Comparison of ENCODE assay signal across 28 mouse cellular contexts in the genomic region with DNA sequence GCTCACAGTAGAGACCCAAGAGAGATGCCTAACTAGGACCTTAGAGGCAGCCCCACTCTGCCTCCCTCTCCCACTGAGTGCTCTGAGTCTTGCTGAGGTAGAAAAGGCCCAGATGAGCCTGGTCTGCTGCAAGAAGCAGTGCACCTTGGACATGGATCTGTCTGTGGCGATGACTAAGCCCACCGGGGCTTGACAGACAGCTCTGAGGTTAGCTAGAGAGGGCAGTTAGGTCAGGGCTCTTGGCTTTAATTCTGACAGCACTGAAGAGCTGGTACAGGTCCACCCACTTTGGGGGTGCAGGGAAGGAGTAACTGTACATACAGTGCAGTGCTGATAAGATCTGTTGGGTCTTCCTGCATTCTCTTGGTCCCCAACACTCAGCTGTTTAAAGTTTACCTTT.
DNase-seq lines count a peak whose midpoint lies in the region; ATAC-seq lines count a peak whose summit lies in the region.
"Had no signal": no experiment of that assay in that cellular context is flagged by ENCODE, and none has a peak within 500 bp of the region (broad histone marks: within the 10 kb centered on the region; RNA-seq: fewer than 3 reads in every experiment).

No protein-coding gene starts in this region.

- H3K4me3 ChIP-seq in liver, embryonic 12.5 days = no peak overlapping the region
- H3K4me3 ChIP-seq: embryonic facial prominence, embryonic 12.5 days; hindbrain, embryonic 13.5 days; limb, embryonic 15.5 days; megakaryocyte, embryonic 14.5 days; midbrain, embryonic 12.5 days; neural tube, embryonic 13.5 days had no signal

- H3K36me3 ChIP-seq in liver, embryonic 12.5 days = peaks cover 81% of the 10 kb centered on the region

- no peaks in the 10 kb centered on the region for H3K9me3 ChIP-seq in liver, embryonic 12.5 days (replicated peaks)
- H3K9me3 ChIP-seq: embryonic facial prominence, embryonic 12.5 days; hindbrain, embryonic 13.5 days; limb, embryonic 15.5 days; megakaryocyte, embryonic 14.5 days; midbrain, embryonic 12.5 days; neural tube, embryonic 13.5 days had no signal

- intact Hi-C loops in heart, postnatal 14 days (cut with DNase I) = no loop called here

- DNase-seq in adrenal gland, adult 2 months = peak; percentile 31
- DNase-seq in adrenal gland, adult 18-20 months (ENCODE audit: low spot score in 2 of 2) = no peak
- DNase-seq in liver = no peak
- DNase-seq in 416B (ENCODE audit: low read depth) = peak; percentile 73
- DNase-seq in NIH3T3 (ENCODE audit: low read depth) = peak; percentile 11
- no peak for DNase-seq in heart, postnatal 14 days
- no peak for DNase-seq in urinary bladder, postnatal 10 days (ENCODE audit: low spot score)
- DNase-seq: cerebellum, adult 9-10 months; cerebellum, postnatal 36 days; embryo, embryonic 11 days; gastrocnemius, postnatal 25 days; heart, adult 11 months; heart, postnatal 4 days; kidney, postnatal 14 days; lung, postnatal 4 days; right cerebral cortex, postnatal 4 days had no signal

- H3K4me1 ChIP-seq in liver, embryonic 12.5 days = 0 out of 2 replicates have a peak, but pooled peaks cover 10% of the 10 kb centered on the region
- H3K4me1 ChIP-seq: embryonic facial prominence, embryonic 12.5 days; hindbrain, embryonic 13.5 days; limb, embryonic 15.5 days; midbrain, embryonic 12.5 days; neural tube, embryonic 13.5 days had no signal

- H3K27me3 ChIP-seq in liver, embryonic 12.5 days (replicated peaks) = no peaks in the 10 kb centered on the region
- H3K27me3 ChIP-seq: CH12.LX; embryonic facial prominence, embryonic 12.5 days; hindbrain, embryonic 13.5 days; limb, embryonic 15.5 days; megakaryocyte, embryonic 14.5 days; midbrain, embryonic 12.5 days; neural tube, embryonic 13.5 days had no signal

- H3K27ac ChIP-seq in liver, embryonic 12.5 days = no peak overlapping the region
- H3K27ac ChIP-seq: embryonic facial prominence, embryonic 12.5 days; hindbrain, embryonic 13.5 days; limb, embryonic 15.5 days; midbrain, embryonic 12.5 days; neural tube, embryonic 13.5 days; stomach, postnatal 0 days had no signal

- peak; percentile 28; the same call in 1 of the 2 replicates for ATAC-seq in liver, embryonic 12.5 days
- ATAC-seq: forebrain, embryonic 14.5 days; intestine, postnatal 0 days had no signal

- H3K9ac ChIP-seq in liver, embryonic 12.5 days = no peak overlapping the region
- H3K9ac ChIP-seq: embryonic facial prominence, embryonic 12.5 days; hindbrain, embryonic 13.5 days; limb, embryonic 15.5 days; midbrain, embryonic 12.5 days; neural tube, embryonic 13.5 days had no signal

- 48% methylated on average over 2 of the region's 2 CpGs for WGBS in liver, embryonic 12.5 days (ENCODE audit: insufficient replicate concordance)

- no peak overlapping the region for H3K4me2 ChIP-seq in liver, embryonic 12.5 days
- H3K4me2 ChIP-seq: embryonic facial prominence, embryonic 12.5 days; heart, embryonic 11.5 days; hindbrain, embryonic 13.5 days; limb, embryonic 15.5 days; midbrain, embryonic 12.5 days; neural tube, embryonic 13.5 days had no signal

Comparison
In these comparisons a context has a peak if more than half of its experiments do, and no peak if none do; other contexts are left out.
1. DNase-seq: peak in adrenal gland, adult 2 months (single experiment), 416B (single experiment) and NIH3T3 (single experiment); none in adrenal gland, adult 18-20 months (0 of 2), liver (single experiment), heart, postnatal 14 days (0 of 2) and urinary bladder, postnatal 10 days (single experiment).